Comparison of ENCODE assay signal across 9 mouse cellular contexts in the genomic region with DNA sequence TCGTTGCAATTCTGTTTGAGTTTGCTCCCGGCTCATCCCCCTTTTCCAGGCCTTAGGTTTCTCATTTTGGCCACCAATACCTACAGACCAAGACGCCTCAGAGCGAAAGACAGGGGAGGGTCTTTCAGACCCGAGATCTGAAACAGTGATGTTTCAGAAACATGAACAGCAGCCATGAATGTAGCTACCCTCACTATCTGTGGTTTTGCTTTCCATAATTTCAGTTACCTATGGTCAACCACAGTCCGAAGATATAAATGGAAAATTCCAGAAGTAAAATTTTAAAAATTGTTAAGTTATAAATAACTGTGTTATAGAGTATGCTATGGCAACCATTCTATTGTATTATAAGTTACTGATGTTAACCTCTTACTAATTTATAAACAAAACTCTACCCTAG.
"Had no signal": no experiment of that assay in that cellular context is flagged by ENCODE, and none has a peak within 500 bp of the region (broad histone marks: within the 10 kb centered on the region; RNA-seq: fewer than 3 reads in every experiment).

No protein-coding gene starts in this region.

- H3K27me3 ChIP-seq: neural tube, embryonic 15.5 days had no signal

- DNase-seq: right cerebral cortex, adult 18-20 months; right cerebral cortex, postnatal 25 days; right cerebral cortex, postnatal 4 days had no signal

- H3K4me1 ChIP-seq: neural tube, embryonic 13.5 days; neural tube, embryonic 15.5 days had no signal

- H3K4me3 ChIP-seq: midbrain, embryonic 10.5 days; midbrain, embryonic 12.5 days; myocyte; neural tube, embryonic 13.5 days; neural tube, embryonic 15.5 days had no signal

- H3K36me3 ChIP-seq: midbrain, embryonic 10.5 days; midbrain, embryonic 12.5 days; neural tube, embryonic 13.5 days; neural tube, embryonic 15.5 days had no signal

- H3K27ac ChIP-seq: liver, embryonic 14.5 days; midbrain, embryonic 10.5 days; midbrain, embryonic 12.5 days; neural tube, embryonic 13.5 days; neural tube, embryonic 15.5 days had no signal
